Mouse (Mus musculus) heart, postnatal 36 days (tissue): ENCODE measurements at regions not wholly inside any gene's neighbourhood (a gene's known extent, or its start where the extent isn't known, plus 50 kb on each side); places are given as distances from the start of the nearest gene placed in this dataset.
"Not testable (repeated sequence)": the region's sequence is repeated elsewhere in the genome, so short reads cannot be mapped to it uniquely, and the experiment has no call there.

ENCODE experiments used
- DNase-seq, 2 experiments: peaks; one replicate each; pipeline ENCODE4 v3.0.0; 2021 to 2022
- intact Hi-C: fragments of 180-260 bp; cut with DNase I; formaldehyde crosslinking; loops from one replicate; pipeline ENCODE4 v1.15.1; 2025

DNA sequence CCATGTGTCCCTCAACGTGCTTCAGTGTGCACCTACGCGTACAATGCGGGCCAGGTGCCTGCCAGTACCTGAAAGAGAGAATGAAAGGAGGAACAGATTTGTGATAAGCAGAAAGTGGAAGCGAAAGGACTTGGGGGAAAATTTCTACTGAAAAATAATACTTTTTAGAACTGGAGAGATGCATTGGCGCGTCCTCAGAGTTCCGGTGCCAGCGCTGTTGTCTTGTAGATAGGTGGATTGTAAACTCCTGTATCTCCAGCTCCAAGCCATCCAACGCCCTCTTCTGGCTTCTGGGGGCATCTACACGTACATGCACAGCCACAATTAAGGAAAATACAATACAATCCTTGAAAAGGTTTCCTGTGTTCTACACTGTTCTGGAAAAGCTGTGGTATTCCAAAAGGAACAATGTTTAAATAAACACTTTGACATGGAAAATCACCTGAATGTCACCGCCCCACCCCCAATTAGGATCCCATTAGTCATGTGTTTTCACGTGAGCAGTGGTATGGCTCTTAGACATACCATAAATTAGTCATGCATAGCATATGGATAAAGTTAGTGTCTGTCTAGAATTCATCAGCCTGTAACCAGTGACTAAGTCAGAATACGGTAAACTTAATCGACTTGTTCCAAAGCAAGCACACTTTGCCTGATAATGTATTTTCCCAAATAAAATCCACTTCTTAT is 90.7 kb upstream of the Fam3c start:
- no peak for DNase-seq
- intact Hi-C loops: no loop called here

DNA sequence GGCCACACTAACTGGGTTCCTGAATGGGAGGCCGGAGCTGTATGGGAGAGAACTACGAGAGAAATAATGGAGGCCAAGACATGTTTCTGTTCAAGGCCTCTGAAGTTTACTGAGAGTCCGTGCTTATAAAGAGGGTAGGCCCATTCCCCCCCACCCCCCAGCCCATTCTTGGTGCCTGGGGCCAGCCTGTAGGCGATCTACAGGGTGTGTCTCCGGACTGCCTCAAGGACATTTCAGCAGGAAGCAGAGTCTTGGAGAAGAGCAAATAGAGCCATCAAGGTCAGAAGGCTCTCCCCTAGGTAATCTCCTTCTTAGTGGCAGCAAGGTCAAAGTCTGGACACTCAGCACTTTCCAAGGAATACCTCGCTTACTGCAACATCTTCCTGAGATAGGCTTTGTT is 88.8 kb upstream of the Fam3c start:
- intact Hi-C loops, DNase-seq: not testable (repeated sequence)

DNA sequence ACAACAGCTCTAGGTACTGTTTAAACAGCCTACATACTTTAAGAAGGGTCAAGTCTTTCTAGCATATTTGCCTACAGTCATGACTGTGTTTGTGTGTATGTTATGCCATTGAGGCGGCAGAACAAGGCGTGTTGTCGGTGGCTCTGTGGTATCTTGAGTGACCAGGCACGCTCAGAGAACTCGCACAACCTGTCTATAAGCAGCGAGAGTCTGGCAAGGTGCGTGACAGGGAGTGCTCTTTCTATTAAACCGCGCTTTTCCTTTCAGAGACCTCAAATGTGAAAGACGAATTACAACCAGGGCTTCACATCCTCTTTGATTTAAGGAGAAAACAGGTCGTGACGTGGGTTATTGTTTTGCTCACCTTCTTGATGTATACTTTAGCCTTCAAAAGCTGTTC is 88.2 kb upstream of the Fam3c start:
- no peak for DNase-seq
- intact Hi-C loops: no loop called here

DNA sequence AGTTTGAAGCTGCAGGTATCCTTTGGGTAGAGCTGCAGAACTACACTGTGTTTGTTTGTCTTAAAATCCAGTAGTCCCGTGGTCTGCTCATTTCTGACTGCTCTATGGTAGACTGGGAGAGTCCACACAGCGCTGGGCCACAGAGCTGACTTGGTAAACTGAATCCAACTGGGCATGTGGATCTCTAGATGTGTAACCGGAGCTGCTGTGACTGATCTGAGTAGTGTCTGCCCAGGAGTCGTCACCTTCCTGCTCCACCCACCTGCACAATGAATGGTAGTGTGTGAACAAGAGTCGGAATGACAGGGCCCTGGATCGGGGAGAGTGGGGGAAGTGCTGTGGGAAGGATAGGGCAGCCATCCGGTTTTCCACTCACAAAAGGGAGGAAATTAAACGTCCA is 87.5 kb upstream of the Fam3c start:
- intact Hi-C loops: no loop called here
- no peak for DNase-seq

DNA sequence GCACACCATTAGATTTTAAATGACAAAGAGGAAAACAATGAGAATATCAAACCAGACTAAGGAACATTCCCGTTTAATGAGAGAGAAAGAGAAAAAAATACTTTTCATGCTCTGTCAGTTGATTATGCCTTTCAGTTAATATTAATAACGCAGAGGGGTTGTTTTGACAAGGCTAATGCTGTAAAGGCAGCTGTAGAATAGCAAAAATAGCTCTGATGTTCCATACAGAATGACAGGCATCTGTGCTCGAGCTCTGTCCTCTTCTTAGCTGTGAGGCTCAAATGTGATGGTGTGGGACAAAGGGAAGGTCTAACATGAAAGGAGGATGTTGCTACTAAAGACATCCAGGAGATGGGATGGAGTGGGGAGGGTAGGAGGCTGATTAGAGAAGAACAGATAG is 87.1 kb upstream of the Fam3c start:
- DNase-seq: no peak
- intact Hi-C loops: no loop called here

DNA sequence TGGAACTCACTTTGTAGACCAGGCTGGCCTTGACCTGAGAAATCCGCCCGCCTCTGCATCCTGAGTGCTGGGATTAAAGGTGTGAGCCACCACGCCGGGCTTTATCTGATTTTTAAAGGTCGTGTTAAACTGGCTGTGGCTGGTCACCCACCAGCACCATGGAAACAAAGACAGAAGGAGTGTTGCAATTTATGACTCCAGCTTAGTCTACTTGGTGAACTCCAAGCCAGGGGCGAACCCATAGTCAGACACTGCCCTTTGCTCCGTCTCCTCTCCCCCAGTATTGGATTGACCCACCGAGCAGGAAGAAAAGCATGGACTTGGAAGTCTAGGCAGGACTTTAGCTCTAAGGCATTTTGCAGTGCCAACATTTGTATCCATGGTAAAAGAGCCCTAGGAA is 86.5 kb upstream of the Fam3c start:
- intact Hi-C loops: no loop called here
- DNase-seq: no peak

DNA sequence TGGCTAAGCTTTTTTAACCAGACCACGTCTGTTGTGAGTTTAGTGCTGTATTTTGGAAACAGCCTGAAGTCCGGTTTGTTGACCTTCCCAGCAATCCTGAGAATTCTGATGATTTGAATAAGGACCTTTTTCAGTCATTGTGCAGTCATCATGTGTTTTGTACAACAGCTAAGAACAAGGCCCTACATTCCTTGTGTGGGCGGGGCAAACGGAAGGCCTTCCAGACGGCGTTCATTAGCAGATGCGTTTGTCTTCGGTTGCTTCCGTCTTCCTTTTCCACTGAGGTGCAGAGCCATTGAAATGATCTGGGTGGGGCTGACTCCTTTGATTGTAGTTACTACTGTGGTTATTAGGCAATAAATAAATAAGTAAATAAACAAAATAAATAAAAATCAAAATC is 83.8 kb upstream of the Fam3c start:
- DNase-seq: no peak
- intact Hi-C loops: no loop called here

DNA sequence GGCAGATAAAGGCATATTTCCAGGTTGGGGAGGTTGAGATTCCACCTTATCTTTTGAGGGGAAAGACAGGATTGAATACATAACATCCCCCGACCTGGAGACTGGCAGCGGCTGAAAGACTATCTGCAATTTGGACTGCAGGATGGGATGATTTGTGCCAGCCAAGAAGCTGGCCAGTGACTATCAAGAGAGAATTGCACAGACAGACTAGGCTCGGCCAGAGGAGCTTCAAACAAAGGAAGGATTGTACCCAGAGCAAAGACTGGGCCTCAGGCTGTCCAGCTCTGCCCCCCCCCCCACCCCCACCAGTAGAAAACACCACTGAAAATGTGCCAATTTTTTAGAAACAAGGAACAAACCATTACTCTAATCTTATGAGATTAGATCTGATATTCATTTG is 73.0 kb upstream of the Fam3c start:
- no peak for DNase-seq
- intact Hi-C loops: no loop called here

DNA sequence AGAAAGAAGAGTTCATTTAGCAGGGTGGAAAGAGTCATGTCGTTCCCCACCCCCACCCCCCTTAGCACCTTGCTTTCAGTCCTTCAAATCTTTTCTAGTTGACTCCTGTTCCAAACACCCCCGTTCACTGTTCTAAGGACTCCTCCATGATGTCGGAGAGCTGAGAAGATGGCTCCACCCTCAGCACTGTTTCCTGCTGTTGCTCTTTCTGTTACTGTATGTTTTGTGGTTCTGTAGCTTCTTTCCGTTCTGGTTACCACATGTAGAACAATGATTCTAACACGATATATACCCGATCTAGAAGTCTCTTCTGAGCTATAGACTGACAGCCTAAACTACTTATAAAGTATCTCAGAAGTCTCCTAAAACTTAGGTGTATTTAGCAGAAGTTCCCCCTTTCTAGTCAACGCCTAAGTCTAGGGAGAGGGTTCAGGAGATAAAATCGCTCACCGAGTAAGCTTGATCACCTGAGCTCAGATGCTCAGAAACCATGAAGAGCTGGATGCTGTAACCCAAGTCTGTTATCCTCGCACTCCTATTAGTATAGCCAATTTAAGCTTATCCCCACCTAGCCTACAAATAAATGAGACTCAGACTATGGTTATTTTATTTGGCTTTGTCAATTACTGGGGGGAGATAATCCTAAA is 68.2 kb upstream of the Fam3c start:
- DNase-seq: no peak
- intact Hi-C loops: no loop called here

DNA sequence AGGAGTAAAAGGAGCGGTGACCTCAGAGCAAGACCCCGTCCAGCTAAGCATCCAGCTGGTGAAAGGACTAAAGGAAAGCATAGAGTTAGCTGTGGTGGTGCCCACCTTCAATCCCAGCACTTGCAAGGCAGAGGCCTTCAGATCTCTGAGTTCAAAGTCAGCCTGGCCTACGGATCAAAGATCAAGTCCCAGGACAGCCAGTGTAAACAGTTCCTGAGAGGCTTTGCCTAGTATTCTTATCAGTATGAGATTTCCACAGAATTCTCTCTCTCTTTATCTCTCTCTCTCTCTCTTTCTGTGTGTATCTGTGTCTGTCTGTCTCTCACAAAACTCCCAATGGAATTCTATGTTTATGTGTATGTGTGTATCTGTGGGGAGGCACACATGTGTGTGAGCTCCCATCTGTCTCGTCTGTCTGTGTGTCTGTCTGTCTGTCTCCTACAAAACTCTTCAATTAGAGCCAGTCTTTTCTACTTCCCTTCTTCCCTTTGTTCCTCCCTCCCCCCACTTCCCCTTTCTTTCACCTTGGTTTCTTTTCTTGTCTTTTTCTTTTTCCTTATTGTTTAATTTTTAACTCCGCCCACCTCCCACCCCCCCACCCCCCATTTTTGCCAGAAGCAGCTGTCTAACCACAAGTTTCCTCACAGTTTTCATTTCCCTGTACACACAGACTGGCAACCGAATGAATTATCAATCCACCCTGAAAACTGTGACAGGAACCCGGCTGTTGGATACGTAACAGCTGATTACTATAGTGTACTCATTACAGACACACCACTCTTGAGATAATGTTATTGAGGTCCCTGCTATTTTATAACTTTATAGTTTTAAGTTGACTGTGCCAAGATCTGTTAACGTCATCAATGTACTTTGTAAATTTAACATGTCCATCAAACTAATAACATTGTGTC is 67.3 kb upstream of the Fam3c start:
- no peak for DNase-seq
- intact Hi-C loops: no loop called here

DNA sequence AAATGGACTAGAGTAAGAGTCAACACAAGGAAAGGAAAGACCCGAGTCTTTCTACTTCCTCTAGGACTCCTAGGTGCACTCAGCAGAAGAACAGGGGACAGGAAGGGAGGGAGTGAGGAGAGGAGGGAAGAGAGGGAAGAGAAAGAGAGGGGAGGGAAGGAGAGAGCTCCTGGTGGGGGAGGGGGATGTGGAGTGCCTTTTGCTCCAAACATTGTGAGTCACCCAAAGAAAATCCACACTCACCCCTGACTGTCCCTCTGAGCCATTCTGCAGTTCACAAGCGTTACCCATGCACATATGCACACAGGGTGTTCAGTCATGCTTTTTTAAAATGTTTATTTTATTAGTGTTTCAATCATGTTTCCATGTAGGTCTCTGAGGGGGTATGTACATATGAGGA is 65.5 kb upstream of the Fam3c start:
- intact Hi-C loops: no loop called here
- no peak for DNase-seq

DNA sequence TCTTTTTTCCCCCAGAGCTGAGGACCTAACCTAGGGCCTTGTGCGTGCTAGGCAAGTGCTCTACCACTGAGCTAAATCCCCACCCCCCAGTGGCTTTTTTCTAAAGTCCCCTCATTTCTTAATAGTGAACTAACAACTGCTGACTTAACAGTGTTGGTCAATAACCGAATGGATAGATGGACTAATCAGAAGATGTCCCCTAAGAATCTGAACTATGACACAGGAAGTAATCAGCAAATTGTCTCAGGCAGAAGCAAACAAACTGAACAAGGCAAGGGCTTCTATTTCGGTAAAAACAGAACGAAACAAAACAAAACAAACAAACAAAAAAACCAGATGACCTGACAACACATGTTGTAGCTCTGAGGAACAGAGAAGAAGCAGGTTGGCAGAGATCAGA is 62.2 kb upstream of the Fam3c start:
- intact Hi-C loops: no loop called here
- no peak for DNase-seq

DNA sequence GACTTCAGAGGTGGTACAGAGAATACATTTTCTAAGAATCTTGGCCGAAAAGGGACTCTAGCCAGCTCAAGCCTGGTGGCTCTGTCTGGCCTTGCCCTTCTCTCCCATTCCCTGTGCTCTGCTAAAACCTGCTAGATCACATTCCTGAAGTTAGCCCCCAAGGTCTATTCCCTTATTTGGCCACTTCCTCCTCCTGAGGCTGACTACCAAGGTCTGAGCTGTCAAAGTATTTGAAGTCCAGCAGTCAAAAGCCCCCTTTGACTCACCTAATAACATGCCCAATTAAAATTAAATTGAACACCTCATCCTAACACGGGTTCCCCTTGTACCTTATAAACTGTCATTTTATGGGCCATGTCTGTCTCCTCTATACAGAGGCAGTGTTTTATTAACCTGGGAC is 61.1 kb upstream of the Fam3c start:
- intact Hi-C loops: no loop called here
- DNase-seq: no peak

DNA sequence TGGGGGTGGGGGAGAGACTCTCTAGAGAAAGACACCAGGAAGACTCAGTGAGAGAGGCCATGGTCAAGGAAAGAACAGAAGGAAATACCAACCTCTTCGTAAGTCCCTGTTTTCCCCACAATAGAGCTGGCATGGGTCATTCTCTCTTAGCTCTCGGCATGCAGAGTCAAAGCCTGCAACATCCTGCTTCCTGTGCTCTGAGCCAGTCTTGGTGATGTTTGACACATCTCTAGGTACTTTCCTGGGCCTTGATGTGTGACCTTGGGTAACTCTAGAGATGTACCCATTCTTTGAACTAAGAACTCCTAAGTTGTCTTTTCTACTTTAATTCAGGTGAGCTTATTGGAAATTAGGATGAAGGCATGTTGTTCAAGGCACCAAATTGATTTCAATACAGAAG is 55.8 kb upstream of the Fam3c start:
- DNase-seq: no peak
- intact Hi-C loops: no loop called here

DNA sequence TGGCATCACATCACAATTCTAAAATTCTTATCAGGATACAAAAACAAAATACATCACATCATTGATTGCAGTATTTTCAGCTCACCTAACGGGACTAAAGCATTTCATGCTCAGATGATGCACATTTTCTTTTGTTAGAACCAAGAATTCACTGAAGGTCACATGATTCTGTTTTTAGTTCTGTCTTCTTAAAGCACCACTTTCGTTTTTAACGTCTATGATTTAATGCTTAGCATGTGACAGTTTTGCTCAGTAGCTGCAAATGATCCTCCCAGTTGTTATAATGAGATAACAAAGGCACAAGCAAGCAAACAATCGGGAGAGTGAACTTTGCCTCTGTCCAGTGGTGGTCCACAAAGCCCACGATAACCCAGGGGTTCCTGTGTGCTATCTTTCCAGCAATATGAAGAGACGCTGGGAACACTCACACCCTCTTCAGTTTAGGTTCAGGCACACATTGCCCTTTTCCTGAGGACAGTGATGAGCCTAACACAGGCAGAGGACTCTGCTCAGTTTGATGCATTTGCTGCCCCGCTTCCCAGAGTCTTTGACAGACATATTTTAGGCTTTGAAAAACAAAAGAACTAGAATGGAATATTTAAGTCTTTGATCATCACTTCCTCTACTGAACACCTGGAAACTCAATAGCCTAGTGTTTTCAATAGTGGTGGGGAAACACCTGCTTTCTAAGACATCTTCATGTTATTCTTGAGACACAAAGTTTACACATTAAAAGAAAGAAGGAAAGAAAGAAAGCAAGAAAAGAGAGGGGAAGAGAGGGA is 53.0 kb upstream of the Fam3c start:
- intact Hi-C loops: no loop called here
- DNase-seq: no peak
